28 mouse cellular contexts compared by ENCODE assay signal in genomic region chr17:14610791-14611522, GRCm38 (mm10).
DNase-seq lines count a peak whose midpoint lies in the region; ATAC-seq and TF ChIP-seq lines count a peak whose summit lies in the region.
"Had no signal": no experiment of that assay in that cellular context is flagged by ENCODE, and none has a peak within 500 bp of the region (broad histone marks: within the 10 kb centered on the region; RNA-seq: fewer than 3 reads in every experiment).

No protein-coding gene starts in this region.

- no peaks in the 10 kb centered on the region for H3K79me2 ChIP-seq in C2C12 (ENCODE audit: control insufficient read depth, insufficient read depth)

- H3K27me3 ChIP-seq in C2C12 (ENCODE audit: control insufficient read depth, insufficient read depth, insufficient read length), result no peaks in the 10 kb centered on the region
- H3K27me3 ChIP-seq in embryonic facial prominence, embryonic 14.5 days (replicated peaks; ENCODE audit: control insufficient read depth, insufficient read depth, low read length), result no peaks in the 10 kb centered on the region
- no peaks in the 10 kb centered on the region for H3K27me3 ChIP-seq in midbrain, postnatal 0 days (ENCODE audit: insufficient read depth, low read length)
- H3K27me3 ChIP-seq in limb, embryonic 10.5 days (ENCODE audit: low read depth, poor library complexity, severe bottlenecking), result no peaks in the 10 kb centered on the region
- H3K27me3 ChIP-seq: heart, embryonic 12.5 days; midbrain, embryonic 13.5 days; neural tube, embryonic 15.5 days had no signal

- ATAC-seq in embryonic facial prominence, embryonic 14.5 days (ENCODE audit: low read depth), result no peak
- ATAC-seq in midbrain, postnatal 0 days (ENCODE audit: low FRiP score), result no peak
- ATAC-seq: CD4-positive, CD25-positive, alpha-beta regulatory T cell, adult 4 months; intestine, postnatal 0 days; midbrain, embryonic 13.5 days had no signal

- H3K4me3 ChIP-seq in C2C12 (ENCODE audit: insufficient read depth, poor library complexity, severe bottlenecking), result no peak overlapping the region
- no peak overlapping the region for H3K4me3 ChIP-seq in embryonic facial prominence, embryonic 14.5 days (ENCODE audit: low read depth, low read length)
- H3K4me3 ChIP-seq in midbrain, postnatal 0 days (ENCODE audit: low read depth, low read length), result no peak overlapping the region
- H3K4me3 ChIP-seq in limb, embryonic 10.5 days, result no peak overlapping the region
- H3K4me3 ChIP-seq: heart, adult 2 months; heart, embryonic 12.5 days; midbrain, embryonic 13.5 days; neural tube, embryonic 15.5 days had no signal

- H3K9ac ChIP-seq in embryonic facial prominence, embryonic 14.5 days (ENCODE audit: low read depth, low read length), result no peak overlapping the region
- H3K9ac ChIP-seq in midbrain, postnatal 0 days (replicated peaks; ENCODE audit: low read length, poor library complexity, severe bottlenecking), result no peak overlapping the region
- H3K9ac ChIP-seq: heart, embryonic 12.5 days; hindbrain, embryonic 14.5 days; liver, embryonic 14.5 days; midbrain, embryonic 13.5 days; neural tube, embryonic 15.5 days had no signal

- no peak overlapping the region for H3K27ac ChIP-seq in embryonic facial prominence, embryonic 14.5 days (replicated peaks; ENCODE audit: low read depth, low read length)
- H3K27ac ChIP-seq in midbrain, postnatal 0 days (ENCODE audit: low read depth, low read length), result no peak overlapping the region
- H3K27ac ChIP-seq in limb, embryonic 10.5 days, result no peak overlapping the region
- H3K27ac ChIP-seq: heart, adult 2 months; hindbrain, embryonic 14.5 days; liver, embryonic 14.5 days; macrophage; midbrain, embryonic 13.5 days; neural tube, embryonic 15.5 days had no signal

- H3K36me3 ChIP-seq in C2C12 (ENCODE audit: control insufficient read depth, insufficient read depth), result no peaks in the 10 kb centered on the region
- H3K36me3 ChIP-seq in embryonic facial prominence, embryonic 14.5 days (ENCODE audit: control insufficient read depth, insufficient read depth, low read length), result no peaks in the 10 kb centered on the region
- no peaks in the 10 kb centered on the region for H3K36me3 ChIP-seq in midbrain, postnatal 0 days (ENCODE audit: insufficient read depth, low read length)
- no peaks in the 10 kb centered on the region for H3K36me3 ChIP-seq in limb, embryonic 10.5 days
- H3K36me3 ChIP-seq: heart, embryonic 12.5 days; midbrain, embryonic 13.5 days; neural tube, embryonic 15.5 days had no signal

- WGBS in embryonic facial prominence, embryonic 14.5 days, result 61% methylated on average over 4 of the region's 4 CpGs
- WGBS in midbrain, postnatal 0 days, result 83% methylated on average over 4 of the region's 4 CpGs
- WGBS in limb, embryonic 10.5 days, result 82% methylated on average over 4 of the region's 4 CpGs

- H3K9me3 ChIP-seq in embryonic facial prominence, embryonic 14.5 days (ENCODE audit: control insufficient read depth, low read length), result no peaks in the 10 kb centered on the region
- no peaks in the 10 kb centered on the region for H3K9me3 ChIP-seq in midbrain, postnatal 0 days (ENCODE audit: low read length)
- no peaks in the 10 kb centered on the region for H3K9me3 ChIP-seq in limb, embryonic 10.5 days (replicated peaks)
- H3K9me3 ChIP-seq: heart, embryonic 12.5 days; midbrain, embryonic 13.5 days; neural tube, embryonic 15.5 days had no signal

- no peak overlapping the region for H3ac ChIP-seq in C2C12 (ENCODE audit: control insufficient read depth, insufficient read length, low read depth)

- H3K4me1 ChIP-seq in embryonic facial prominence, embryonic 14.5 days (ENCODE audit: control insufficient read depth, insufficient read depth, low read length), result peaks cover 10% of the 10 kb centered on the region
- no peaks in the 10 kb centered on the region for H3K4me1 ChIP-seq in midbrain, postnatal 0 days (ENCODE audit: insufficient read depth, low read length)
- no peaks in the 10 kb centered on the region for H3K4me1 ChIP-seq in limb, embryonic 10.5 days
- H3K4me1 ChIP-seq: heart, embryonic 12.5 days; midbrain, embryonic 13.5 days; neural tube, embryonic 15.5 days had no signal

- DNase-seq in adrenal gland, postnatal 36 days, result peak; percentile 12 to 54
- DNase-seq in adrenal gland, adult 18-20 months (ENCODE audit: low spot score in 2 of 2), result no peak
- peak; percentile 47 for DNase-seq in embryonic facial prominence, embryonic 14.5 days (ENCODE audit: low spot score)
- DNase-seq in midbrain, postnatal 0 days (ENCODE audit: low spot score), result no peak
- no peak for DNase-seq in limb, embryonic 10.5 days (ENCODE audit: low spot score)
- DNase-seq in frontal cortex, postnatal 10 days (ENCODE audit: low spot score in 2 of 2), result no peak
- DNase-seq: cerebellum, adult 18-20 months; cerebellum, postnatal 10 days; heart, adult 2 months; heart, postnatal 4 days; kidney, adult 9 months; kidney, postnatal 10 days; layer of hippocampus, adult 9-11 months; liver; lung, adult 2 months; lung, postnatal 10 days; retina, postnatal 1 day; right cerebral cortex, postnatal 14 days; thymus, postnatal 14 days had no signal

- TF ChIP-seq CTCF in C2C12 (IDR thresholded peaks at IDR 0.05; ENCODE audit: control insufficient read depth, insufficient read depth, insufficient read length), result no peak
- no peak for TF ChIP-seq CTCF in midbrain, postnatal 0 days (IDR thresholded peaks at IDR 0.05)

- no peaks in the 10 kb centered on the region for H3K79me3 ChIP-seq in C2C12 (ENCODE audit: low read depth)

- H3K4me2 ChIP-seq in embryonic facial prominence, embryonic 14.5 days (ENCODE audit: low read depth, low read length), result no peak overlapping the region
- no peak overlapping the region for H3K4me2 ChIP-seq in midbrain, postnatal 0 days (ENCODE audit: low read depth, low read length, poor library complexity, severe bottlenecking)
- H3K4me2 ChIP-seq: heart, embryonic 12.5 days; hindbrain, embryonic 14.5 days; midbrain, embryonic 13.5 days; neural tube, embryonic 15.5 days had no signal

TF ChIP-seq in C2C12, 6 proteins besides CTCF, POLR2A, EP300 and RAD21:
- no peak for TF ChIP-seq MYOG (IDR thresholded peaks at IDR 0.05; ENCODE audit: control insufficient read depth, extremely low read depth, insufficient read length)
- TF ChIP-seq MAX (IDR thresholded peaks at IDR 0.05), result peak; percentile 83
- TF ChIP-seq CEBPB (IDR thresholded peaks at IDR 0.05; ENCODE audit: low read depth), result peak; percentile 82
- peak; percentile 79 for TF ChIP-seq MYOD1 (IDR thresholded peaks at IDR 0.05; ENCODE audit: control insufficient read depth, insufficient read length, low read depth)
- TF ChIP-seq FOSL1 (IDR thresholded peaks at IDR 0.05; ENCODE audit: insufficient read depth, low read length, poor library complexity, severe bottlenecking), result peak; percentile 100
- no peak for TF ChIP-seq USF1 (IDR thresholded peaks at IDR 0.05; ENCODE audit: low read depth)

Comparison
In these comparisons a context has a peak if more than half of its experiments do, and no peak if none do; other contexts are left out.
1. DNase-seq: peak in adrenal gland, postnatal 36 days (2 of 2) and embryonic facial prominence, embryonic 14.5 days (single experiment); none in adrenal gland, adult 18-20 months (0 of 2), midbrain, postnatal 0 days (single experiment), limb, embryonic 10.5 days (single experiment) and frontal cortex, postnatal 10 days (0 of 2).